Mouse (Mus musculus) lung, adult 2 months (tissue): ENCODE data around the gene Smurf1.

Source experiments
- CTCF ChIP-seq: fragments of 200-500 bp; IDR thresholded peaks from 2 replicates; pipeline ENCODE4 v1.5.1; 2011; ENCODE audit warnings: mild to moderate bottlenecking, low read length, control low read depth; ENCODE audit not compliant: insufficient read depth
- POLR2A ChIP-seq: fragments of 200-500 bp; IDR thresholded peaks from 2 replicates; pipeline ENCODE4 v1.6.1; 2011; ENCODE audit warnings: low read depth, mild to moderate bottlenecking, control low read depth, low read length, borderline replicate concordance; ENCODE audit errors: extremely low read depth

DNA sequence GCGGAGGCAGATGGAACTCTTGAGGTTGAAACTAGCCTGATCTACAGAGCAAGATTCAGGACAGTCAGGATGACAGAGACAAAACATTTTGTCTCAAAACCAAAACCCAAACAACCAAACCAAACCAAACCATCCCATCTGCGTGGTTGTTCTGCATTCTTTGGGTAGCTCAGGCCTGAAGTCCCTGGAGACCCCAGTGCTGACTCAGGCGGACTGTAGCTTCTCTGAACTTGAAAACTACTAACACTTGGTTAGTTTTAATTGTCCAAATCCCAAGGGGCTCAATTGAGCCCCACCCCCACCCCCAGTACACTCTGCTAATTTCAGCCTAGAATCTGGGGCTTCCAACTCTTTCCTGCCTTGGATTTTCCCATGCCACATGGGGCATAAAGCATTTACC, 37.7 kb upstream of the Smurf1 start:
- TF ChIP-seq CTCF: no peak
- no peak for TF ChIP-seq POLR2A
